Mouse (Mus musculus) adrenal gland, adult 18-20 months (tissue): ENCODE results near the gene Pcsk5. TPM values are rescaled to one million over a fixed set of nuclear protein-coding genes. Genes with fewer than 3 reads are reported as not detected.

Experiments used
- DNase-seq, 2 experiments: peaks; one replicate each; pipeline ENCODE4 v3.0.0; 2021 to 2022; ENCODE audit warnings: low spot score in 2 of 2
- total RNA-seq, 2 experiments: library from RNA; stranded (reverse); gene quantifications; 1 replicate in 1 of 2; 2 replicates in 1 of 2; pipeline ENCODE4 v1.2.3; 2021

Pcsk5 gene
- total RNA-seq, 2 experiments from 2014 or later: 122 to 171 TPM

DNA sequence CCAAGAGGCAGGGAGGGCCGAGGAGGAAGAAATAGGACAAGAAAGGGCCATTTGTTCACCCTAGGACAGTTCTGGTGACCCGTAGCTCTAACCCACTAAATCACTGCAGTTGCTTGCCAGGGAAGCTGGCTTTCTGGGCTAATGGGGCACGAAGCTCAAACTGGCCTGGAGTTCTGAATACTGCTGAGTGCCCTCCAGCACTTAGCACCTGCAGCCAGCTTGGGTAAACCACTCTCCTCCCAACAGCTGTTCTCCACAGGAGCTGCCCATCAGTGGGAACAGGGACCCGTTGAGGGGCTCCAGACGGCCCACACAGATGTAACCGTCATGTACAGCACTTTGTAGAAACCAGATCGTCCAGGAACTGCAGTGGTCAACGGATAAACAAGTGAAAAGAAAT, 246.1 kb downstream of the Pcsk5 start:
- DNase-seq: no peak

DNA sequence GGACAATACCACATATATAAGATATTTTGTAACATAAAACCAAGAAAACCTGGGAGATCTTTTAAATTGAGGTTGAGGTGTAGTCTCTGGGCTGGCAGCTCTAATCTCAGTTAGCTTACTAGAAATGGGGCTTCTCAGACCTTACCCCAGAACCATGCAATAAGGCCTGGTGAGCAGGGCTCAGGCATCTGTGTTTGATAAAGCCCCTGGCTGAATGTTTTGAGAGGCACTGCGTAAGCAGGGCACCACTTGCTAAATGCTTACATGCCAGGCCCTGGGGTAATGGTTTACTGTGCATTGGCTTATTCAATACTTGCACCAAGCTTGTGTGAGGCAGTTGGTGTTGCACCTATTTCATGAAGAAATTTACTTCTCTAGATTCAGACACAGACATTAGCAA, 247.1 kb downstream of the Pcsk5 start:
- DNase-seq: no peak

DNA sequence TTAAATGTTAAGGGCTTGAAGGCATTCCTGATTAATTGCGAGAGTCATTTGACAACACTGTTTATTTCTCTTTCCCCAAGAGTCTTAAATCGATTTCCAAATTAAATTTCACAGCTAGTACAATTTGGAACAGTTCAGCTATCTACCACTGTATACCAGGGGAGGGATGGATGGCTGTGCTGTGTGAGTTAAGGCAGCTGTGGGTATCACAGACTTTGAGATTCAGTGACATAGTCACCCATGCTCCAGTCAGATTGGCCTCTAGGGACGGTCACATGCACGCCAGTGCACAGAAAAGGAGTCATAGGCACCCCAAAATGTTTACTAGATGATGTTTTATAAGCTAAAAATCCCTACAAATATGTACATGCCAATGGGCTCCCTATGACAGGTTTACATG, 260.0 kb downstream of the Pcsk5 start:
- no peak for DNase-seq

- no peak for DNase-seq
Measured at GRCm38 (mm10) chr19:17574564-17574963, 262.9 kb downstream of the Pcsk5 start.

- no peak for DNase-seq
Measured at GRCm38 (mm10) chr19:17572315-17572714, 265.1 kb downstream of the Pcsk5 start.

DNA sequence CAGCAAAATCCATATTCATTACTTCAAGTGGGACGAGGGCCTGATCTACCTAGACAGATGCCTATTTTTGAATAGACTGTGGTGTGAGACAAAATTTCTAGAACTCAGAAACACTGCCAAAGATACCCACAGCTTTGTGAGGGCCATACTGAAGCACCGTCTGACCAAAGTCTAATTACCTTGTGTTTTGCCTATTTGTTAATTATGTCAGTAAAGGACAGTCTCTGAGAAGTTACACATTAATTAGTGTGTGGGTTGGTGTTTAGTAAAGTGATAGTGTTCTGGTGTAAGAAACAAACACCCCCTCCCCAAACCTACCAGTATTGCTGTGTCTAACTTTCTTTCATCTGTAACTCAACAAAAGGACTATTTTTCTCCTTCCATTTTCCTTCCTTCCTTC, 266.5 kb downstream of the Pcsk5 start:
- DNase-seq: no peak

DNA sequence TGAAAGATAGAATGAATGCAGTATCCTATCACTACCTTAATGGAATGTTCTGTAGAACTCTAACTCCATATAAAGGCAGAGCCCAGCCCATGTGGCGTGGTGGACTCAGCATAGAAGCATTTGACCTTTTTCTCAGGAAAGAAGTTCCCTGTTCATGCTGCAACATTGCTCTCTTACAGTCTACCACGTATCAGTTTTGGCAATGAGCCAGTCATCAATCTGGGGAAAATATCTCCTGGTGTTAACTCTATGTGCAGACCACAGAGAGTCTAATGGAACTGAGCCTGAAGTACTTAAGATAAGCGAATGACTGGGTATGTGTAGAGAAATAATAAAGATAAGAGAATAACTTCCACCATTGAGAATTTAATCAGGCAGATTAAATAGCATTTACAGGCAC, 270.2 kb downstream of the Pcsk5 start:
- no peak for DNase-seq

DNA sequence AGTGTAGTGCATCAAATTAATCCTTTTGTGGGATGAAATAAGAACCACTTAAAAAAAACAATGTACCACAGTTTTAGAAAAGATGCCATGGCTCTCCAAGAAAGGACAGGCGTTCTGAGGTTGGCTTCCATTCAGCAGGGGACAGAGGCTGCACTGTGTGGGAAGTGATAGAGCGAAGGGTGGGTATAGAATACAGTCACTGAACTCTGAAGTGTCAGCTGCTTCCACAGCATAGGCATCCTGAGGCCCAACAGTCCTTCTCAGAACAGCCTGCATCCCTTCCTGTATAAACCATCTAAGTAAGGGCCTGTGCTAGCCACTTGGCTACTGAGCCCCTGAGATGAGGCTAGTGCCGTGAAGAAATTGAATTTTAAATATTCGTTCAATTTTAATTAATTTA, 271.3 kb downstream of the Pcsk5 start:
- no peak for DNase-seq

- no peak for DNase-seq
Measured at GRCm38 (mm10) chr19:17558764-17559163, 278.7 kb downstream of the Pcsk5 start.

DNA sequence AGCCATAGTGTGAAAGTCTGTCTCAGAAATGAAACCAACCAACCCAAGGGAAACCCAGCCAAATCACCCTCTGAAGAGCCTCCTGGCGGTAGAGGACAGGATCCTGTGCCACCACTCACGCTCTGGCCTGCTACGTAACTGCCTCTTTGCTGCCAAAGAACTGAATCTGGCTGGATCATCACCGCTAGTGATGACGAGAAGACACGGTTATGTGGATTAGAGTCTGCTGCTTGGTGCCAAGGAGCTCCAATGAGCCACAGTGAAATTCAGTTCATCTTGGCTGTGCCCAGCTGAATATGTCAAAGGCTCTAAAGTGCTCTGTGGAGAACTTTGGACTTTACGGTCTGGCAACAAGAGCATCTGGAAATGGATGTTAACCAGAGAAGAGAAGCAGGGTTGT, 282.3 kb downstream of the Pcsk5 start:
- DNase-seq: no peak

DNA sequence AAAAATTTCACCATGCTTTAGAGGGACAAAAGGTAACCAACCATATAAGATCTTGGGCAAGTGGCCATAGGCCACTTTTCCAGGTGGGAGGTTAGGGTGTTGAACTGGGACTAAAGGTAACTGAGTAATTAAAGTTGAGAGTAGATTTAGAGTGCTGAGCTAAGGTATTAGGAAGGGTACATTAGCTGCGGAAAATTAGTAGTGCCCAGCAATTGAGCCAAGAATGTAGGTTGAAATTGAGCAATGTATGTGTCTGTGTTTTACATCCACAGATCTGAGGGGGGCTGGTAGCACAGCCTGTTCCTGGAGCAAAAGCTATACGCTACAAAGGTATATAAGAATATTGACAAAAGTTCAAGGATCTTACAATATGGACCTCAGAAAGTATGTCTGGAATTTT, 282.9 kb downstream of the Pcsk5 start:
- DNase-seq: no peak

DNA sequence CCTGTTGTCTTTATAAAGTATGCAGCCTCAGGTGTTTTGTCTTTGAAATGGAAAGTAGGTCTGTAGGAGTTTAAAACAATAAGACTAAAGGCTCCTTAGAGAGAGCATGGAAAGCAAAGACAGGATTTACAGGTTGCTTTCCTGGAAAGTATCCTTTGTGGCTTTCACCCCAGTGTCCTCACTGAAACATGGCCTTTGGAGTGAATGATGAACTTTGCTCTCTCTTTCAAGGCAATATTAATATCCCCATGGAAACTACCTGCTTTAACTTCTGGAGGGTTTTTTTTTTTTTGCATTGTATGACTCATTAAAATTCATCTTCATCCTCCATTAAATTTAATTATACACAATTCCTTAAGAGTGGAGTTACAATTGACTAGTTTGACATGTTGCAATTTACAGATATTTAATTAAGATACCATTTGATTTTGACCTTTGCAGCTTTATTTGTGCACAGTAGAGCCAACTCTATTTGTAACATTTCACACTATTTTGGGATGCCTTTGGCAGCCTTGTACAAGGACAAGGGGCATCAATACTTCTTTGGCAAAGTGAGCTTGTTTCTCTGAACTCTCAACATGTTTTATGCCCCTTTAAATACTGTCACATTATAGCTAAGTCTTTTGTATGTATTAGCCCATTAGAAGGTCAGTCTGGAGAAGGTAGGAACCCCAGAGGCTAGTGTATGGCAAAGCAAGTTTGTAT, 283.9 kb downstream of the Pcsk5 start:
- no peak for DNase-seq

- DNase-seq: no peak
Measured at GRCm38 (mm10) chr19:17528746-17529532, 308.5 kb downstream of the Pcsk5 start.

GRCm38 (mm10) chr19:17525558-17525957, 311.9 kb downstream of the Pcsk5 start:
- no peak for DNase-seq

DNA sequence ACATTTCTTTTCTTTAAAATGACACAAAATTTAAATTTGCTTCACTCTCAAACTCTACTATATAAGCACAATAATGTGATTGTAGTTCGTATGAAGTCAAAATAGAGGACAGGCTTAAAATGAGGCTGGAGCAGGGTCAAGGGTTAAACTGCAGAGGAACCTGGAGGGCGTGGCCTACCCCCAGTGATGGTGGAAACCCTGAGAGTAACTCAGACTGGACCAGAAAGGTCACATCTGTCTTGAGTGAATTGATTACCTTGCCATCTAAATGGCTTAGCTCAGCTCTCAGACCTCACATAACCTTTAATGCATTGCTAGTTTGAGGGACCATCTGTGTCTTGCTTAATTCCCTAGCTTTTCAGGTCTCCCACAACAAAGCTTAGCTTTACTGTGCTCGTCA, 323.0 kb downstream of the Pcsk5 start:
- DNase-seq: no peak

- no peak for DNase-seq
Measured at GRCm38 (mm10) chr19:17511283-17511682, 326.1 kb downstream of the Pcsk5 start.

GRCm38 (mm10) chr19:17504212-17504611, 333.2 kb downstream of the Pcsk5 start:
- no peak for DNase-seq

DNA sequence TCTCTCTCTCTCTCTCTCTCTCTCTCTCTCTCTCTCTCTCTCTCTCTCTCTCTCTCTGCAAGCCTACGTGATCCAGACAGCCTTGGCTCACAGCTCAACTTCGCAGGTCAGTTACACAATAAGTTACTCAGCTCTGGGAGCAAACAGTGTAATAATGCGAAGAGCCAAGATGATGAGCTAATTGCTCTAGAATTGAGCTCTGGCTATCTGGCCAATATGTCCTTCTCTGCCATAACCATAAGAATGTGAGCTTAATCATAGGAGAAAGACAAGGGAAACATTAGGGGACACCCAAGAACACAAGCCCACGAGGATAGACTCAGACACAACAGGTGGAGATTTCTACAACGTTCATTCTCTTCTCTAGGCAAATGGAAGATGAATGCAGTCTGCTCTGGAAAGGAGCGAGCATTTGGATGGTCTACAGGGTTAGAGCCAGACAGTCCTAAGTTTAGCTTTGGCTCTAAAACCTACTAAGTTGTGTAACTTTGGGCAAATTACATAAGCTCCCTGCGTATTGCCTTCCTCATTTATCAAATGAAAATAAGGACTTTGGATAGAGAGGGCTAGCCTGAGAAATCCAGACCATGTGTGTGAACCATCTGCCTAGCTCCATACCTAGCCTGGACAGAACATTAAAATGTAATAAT, 338.7 kb downstream of the Pcsk5 start:
- DNase-seq: peak in 1 of 2 experiments; percentile 6

DNA sequence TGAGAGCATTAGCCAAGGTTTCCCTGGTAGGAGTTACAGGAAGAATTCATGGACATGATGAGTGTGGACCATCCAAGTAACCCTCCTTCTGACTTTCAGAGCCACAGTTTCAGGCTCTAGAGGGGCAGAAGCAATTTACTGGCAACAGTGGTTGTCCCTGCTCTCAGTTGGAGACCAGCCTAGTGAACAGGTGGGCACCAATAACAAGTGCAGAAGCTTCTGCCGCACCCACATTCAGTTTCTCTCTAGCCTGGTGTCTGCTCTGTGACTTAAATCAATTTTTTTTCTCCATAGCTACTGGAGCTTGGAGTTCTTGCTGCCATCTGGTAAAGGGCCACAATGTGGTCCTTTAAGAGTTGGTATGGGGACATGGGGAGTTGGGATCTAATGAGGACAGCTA, 341.3 kb downstream of the Pcsk5 start:
- no peak for DNase-seq

GRCm38 (mm10) chr19:17491822-17492544, 345.4 kb downstream of the Pcsk5 start:
- no peak for DNase-seq

DNA sequence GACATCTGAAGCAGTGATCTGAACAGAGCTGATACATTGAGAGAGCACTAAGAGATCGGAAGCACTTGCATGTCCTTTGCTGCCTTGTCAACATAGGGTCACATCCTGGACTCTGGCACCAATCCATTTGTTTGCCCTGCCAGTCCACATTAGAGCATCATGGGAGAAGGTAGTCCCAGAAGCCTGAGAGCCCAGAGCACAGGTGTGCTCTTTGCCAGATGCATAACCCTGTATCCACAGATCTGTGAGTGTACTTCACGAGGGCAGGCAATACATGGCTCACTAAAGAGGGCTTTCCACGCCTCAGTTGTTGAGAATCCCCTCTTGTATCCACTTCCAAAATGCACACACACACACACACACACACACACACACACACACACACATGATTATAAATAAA, 346.1 kb downstream of the Pcsk5 start:
- no peak for DNase-seq

DNA sequence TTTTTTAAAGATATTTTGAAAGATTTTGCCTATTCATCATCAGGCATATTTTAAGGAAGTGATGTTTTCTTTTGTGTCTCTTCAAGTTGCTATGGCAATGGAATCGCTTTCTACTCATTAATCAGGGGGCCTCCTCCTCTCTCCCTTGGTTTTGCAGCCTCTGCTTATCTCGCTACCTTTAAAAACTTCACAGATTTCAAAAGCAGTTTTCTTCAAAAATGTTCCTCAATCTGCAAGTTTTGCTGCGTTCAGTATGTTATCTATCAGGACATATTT, 347.6 kb downstream of the Pcsk5 start:
- no peak for DNase-seq
